Mouse (Mus musculus) limb, embryonic 14.5 days (tissue): Measurements from ENCODE around the gene Il9. TPM values are rescaled to one million over a fixed set of nuclear protein-coding genes. Genes with fewer than 3 reads are reported as not detected.
A peak's percentile ranks its signal among the peaks of the same experiment; 100 is the strongest.

Source experiments
- ATAC-seq: fragments of 200-750 bp; cut with Nextera tagmentation; 2 replicates; pipeline ENCODE4 v1.8.0; 2017; ENCODE audit warnings: low read depth, moderate number of reproducible peaks, moderate TSS enrichment; ENCODE audit not compliant: low FRiP score
- DNase-seq: peaks from one replicate; pipeline ENCODE4 v3.0.0-alpha.2; 2015; ENCODE audit warnings: low spot score
- H3K27ac ChIP-seq: fragments of 300-500 bp; sonication (generic); replicated peaks from 2 replicates; pipeline ENCODE4 v1.5.1; 2014; ENCODE audit warnings: low read depth, mild to moderate bottlenecking, low read length, moderate library complexity, mixed read lengths
- H3K27me3 ChIP-seq: fragments of 300-500 bp; sonication (generic); 2 replicates; pipeline ENCODE4 v1.6.1; 2014; ENCODE audit warnings: low read length, mixed read lengths; ENCODE audit not compliant: control insufficient read depth, insufficient read depth
- H3K36me3 ChIP-seq: fragments of 300-500 bp; sonication (generic); 2 replicates; pipeline ENCODE4 v1.6.1; 2014; ENCODE audit warnings: mild to moderate bottlenecking, low read length, moderate library complexity, mixed read lengths; ENCODE audit not compliant: control insufficient read depth, insufficient read depth
- H3K4me1 ChIP-seq: fragments of 300-500 bp; sonication (generic); 2 replicates; pipeline ENCODE4 v1.6.1; 2014; ENCODE audit warnings: antibody characterized with exemption, low read length, mixed read lengths; ENCODE audit not compliant: control insufficient read depth, insufficient read depth
- H3K4me2 ChIP-seq: fragments of 300-500 bp; sonication (generic); replicated peaks from 2 replicates; pipeline ENCODE4 v1.6.1; 2014; ENCODE audit warnings: low read depth, mild to moderate bottlenecking, low read length, moderate library complexity; ENCODE audit not compliant: severe bottlenecking
- H3K4me3 ChIP-seq: fragments of 300-500 bp; sonication (generic); replicated peaks from 2 replicates; pipeline ENCODE4 v1.5.1; 2014; ENCODE audit warnings: low read length
- H3K9ac ChIP-seq: fragments of 300-500 bp; sonication (generic); 2 replicates; pipeline ENCODE4 v1.6.1; 2014; ENCODE audit warnings: mild to moderate bottlenecking, low read depth, low read length, moderate library complexity; ENCODE audit not compliant: severe bottlenecking
- H3K9me3 ChIP-seq: fragments of 300-500 bp; sonication (generic); 2 replicates; pipeline ENCODE4 v1.6.1; 2016; ENCODE audit warnings: low read length; ENCODE audit not compliant: control insufficient read depth
- POLR2A ChIP-seq: fragments of 200-500 bp; IDR thresholded peaks from 2 replicates; pipeline ENCODE4 v1.8.0; 2012; ENCODE audit warnings: inconsistent platforms, mild to moderate bottlenecking, moderate library complexity, borderline replicate concordance; ENCODE audit not compliant: insufficient read depth, insufficient read length; ENCODE audit errors: extremely low read depth
- WGBS: fragments of 180-500 bp; shearing (Covaris S2); extraction: QIAGEN DNeasy Blood & Tissue Kit; methylation state at CpG from one replicate; pipeline ENCODE4 v1.1.7; 2014; 5-methylcytosine and 5-hydroxymethylcytosine counted together
- polyA plus RNA-seq, 2 experiments: library from polyadenylated mRNA; depleted of rRNA in 1 of 2; stranded (reverse) in 1 of 2; unstranded in 1 of 2; fragments of >200 nt; fragmentation: Nextera tagmentation in 1 of 2; extraction: Ambion mirVana in 1 of 2; gene quantifications; 2 replicates each; pipeline versions ENCODE4 v1.2.1 to v1.2.3; 2012 to 2014

Il9 gene
- polyA plus RNA-seq, 2 experiments, result not detected

DNA sequence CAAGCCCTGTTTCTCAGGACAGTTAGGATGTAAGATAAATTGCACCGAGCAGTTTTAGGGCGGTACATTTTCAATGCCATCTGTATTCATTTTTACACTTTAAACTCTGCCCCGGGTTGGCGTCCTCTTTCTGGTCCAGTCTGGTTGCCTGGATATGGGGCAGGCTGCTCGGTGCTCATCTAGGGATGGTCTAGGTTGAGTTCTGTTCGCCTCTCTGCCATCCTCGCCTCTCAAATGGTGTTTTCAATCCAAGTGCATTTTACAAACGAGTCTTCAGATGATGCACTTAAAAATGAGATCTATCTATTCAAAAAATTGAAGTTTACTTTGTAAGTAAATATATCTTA is 40.7 kb upstream of the Il9 start:
- H3K4me2 ChIP-seq, result peak overlapping the region; percentile 95
- H3K4me3 ChIP-seq, result peak overlapping the region; percentile 64
- 6% methylated on average over 8 of the region's 8 CpGs for WGBS
- H3K27me3 ChIP-seq, result no peaks in the 10 kb centered on the region
- no peaks in the 10 kb centered on the region for H3K36me3 ChIP-seq
- no peaks in the 10 kb centered on the region for H3K4me1 ChIP-seq
- H3K9ac ChIP-seq, result peak overlapping the region; percentile 70
- no peak for DNase-seq
- H3K9me3 ChIP-seq, result no peaks in the 10 kb centered on the region
- no peak for TF ChIP-seq POLR2A
- no peak overlapping the region for H3K27ac ChIP-seq
- no peak for ATAC-seq

DNA sequence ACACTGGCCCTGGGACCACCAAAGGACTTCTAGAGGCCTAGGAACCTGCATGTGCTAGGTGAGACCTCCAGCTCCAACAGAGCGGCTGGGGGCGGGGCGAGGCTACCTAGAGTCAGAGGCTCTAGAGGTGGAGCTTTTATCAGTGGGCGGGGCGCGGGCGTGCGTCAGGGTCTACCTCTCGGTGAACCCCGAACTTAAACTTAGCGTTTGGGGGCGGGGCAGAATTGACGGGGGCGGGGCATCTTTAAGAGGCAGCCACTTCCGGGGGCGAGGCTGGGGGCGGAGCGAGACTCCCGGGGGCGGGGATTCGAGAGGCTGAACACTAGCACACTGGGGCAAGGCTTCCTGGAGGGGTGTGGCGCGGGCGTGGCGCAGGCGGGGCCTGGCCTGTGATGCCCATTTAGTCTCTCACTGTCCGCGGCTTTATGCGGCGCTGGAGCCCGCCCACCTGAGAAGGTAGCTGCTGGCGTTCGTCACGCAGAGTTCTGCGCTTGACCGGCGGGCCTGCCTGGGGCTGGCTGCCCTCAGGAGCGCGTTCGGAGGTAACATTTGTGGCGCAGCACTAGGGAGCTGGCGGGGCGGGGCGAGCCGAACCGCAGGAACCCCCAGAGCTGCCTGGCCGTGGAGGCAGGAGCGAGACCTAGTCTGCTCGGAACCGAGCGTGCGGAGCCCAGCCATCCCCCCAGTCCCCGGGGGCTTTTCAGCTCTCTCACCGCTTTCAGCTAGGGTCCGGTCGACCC is 40.2 kb upstream of the Il9 start, which contains the start of gene Fbxl21:
TSS of gene Fbxl21 (plus strand) at position 392 of the 740 bp plus-strand sequence.
- Histone ChIP-seq H3K9me3 (no peaks in the 10 kb centered on the region), H3K4me3 (peak within 1 kb of the TSS; percentile 64), H3K27ac (no peak within 1 kb of the TSS), H3K27me3 (no peaks in the 10 kb centered on the region), H3K4me1 (no peaks in the 10 kb centered on the region), H3K4me2 (peak within 1 kb of the TSS; percentile 95), H3K36me3 (no peaks in the 10 kb centered on the region), H3K9ac (peak within 1 kb of the TSS; percentile 70)
- under 1% methylated on average over 42 of the region's 56 CpGs for WGBS
- TF ChIP-seq POLR2A, result 0 out of 2 replicates have a peak, but pooled peaks have one; percentile 42
- ATAC-seq (peak; percentile 98), DNase-seq (peak; percentile 90)

DNA sequence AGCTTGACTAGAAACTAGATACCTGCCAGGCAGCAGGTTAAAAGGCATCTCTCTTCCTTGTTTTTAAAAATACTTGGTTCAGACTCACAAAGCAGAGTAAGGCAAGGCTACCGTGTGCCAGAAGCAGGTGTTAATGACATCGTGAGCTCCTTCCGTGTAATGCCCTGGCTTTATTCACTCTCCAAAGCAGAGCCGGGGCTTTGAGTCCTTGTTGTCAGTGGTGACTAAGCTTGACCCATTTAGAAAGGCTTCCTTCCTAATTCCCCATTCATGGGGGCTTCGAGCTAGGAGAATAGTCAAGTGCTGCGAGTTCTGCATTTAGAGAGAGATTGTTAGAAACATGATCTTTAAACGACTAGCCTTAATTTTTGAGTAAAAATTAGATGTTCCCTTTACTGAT is 34.8 kb upstream of the Il9 start:
- Histone ChIP-seq H3K27me3 (no peaks in the 10 kb centered on the region), H3K4me3 (no peak overlapping the region), H3K4me1 (no peaks in the 10 kb centered on the region), H3K4me2 (no peak overlapping the region), H3K36me3 (no peaks in the 10 kb centered on the region), H3K9ac (no peak overlapping the region), H3K9me3 (no peaks in the 10 kb centered on the region), H3K27ac (no peak overlapping the region)
- WGBS, result 61% methylated on average over 7 of the region's 7 CpGs
- ATAC-seq, result no peak
- no peak for TF ChIP-seq POLR2A
- no peak for DNase-seq

DNA sequence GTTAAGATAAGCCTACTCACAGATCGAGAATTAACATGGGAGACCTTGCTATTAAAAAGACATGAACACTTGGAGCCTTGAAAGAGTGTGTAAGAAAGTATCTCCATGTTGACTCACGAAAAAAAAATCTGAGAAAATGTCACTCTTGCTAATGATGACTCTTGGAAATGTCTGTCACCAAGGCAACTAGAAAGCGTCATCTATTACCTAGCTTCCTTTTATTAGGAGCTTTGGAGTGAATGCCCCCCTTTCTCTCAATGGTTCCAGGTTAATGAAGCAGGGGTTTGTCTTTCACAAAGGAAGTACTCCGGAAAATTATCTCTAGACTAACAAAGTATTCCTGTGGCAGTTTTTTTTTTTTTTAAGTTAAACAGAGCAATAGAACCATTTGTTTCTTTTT is 34.3 kb upstream of the Il9 start:
- no peak for ATAC-seq
- 83% methylated on average over 4 of the region's 4 CpGs for WGBS

DNA sequence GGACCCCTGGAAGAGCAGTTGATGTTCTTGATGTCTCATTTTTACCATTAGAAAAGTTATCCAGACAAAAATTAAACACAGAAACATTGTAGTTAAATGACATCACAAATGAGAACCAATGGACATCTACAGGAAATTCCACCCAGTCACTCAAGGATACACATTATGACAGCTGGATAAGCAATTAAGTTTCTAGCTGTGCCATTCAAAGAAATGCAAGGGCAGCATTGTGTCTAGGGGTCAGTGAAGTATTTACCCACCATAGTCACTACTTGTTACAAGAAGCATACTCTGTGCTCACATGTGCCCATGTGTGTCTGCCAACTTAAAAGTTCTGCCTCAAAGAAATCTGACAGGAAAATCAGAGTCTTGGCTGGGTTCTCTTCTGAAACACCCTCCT is 31.5 kb upstream of the Il9 start:
- TF ChIP-seq POLR2A, result no peak
- H3K4me1 ChIP-seq, result no peaks in the 10 kb centered on the region
- no peak overlapping the region for H3K4me2 ChIP-seq
- ATAC-seq, result no peak
- no peaks in the 10 kb centered on the region for H3K36me3 ChIP-seq
- DNase-seq, result no peak
- H3K4me3 ChIP-seq, result no peak overlapping the region
- no peaks in the 10 kb centered on the region for H3K9me3 ChIP-seq
- H3K27me3 ChIP-seq, result no peaks in the 10 kb centered on the region
- H3K9ac ChIP-seq, result no peak overlapping the region
- H3K27ac ChIP-seq, result no peak overlapping the region

More for the DNA sequence above, 34.3 kb upstream of the Il9 start:
- DNase-seq, result no peak
- Histone ChIP-seq H3K4me2 (no peak overlapping the region), H3K27ac (no peak overlapping the region), H3K4me1 (no peaks in the 10 kb centered on the region), H3K9ac (no peak overlapping the region), H3K9me3 (no peaks in the 10 kb centered on the region), H3K27me3 (no peaks in the 10 kb centered on the region), H3K4me3 (no peak overlapping the region), H3K36me3 (no peaks in the 10 kb centered on the region)
- TF ChIP-seq POLR2A, result no peak

DNA sequence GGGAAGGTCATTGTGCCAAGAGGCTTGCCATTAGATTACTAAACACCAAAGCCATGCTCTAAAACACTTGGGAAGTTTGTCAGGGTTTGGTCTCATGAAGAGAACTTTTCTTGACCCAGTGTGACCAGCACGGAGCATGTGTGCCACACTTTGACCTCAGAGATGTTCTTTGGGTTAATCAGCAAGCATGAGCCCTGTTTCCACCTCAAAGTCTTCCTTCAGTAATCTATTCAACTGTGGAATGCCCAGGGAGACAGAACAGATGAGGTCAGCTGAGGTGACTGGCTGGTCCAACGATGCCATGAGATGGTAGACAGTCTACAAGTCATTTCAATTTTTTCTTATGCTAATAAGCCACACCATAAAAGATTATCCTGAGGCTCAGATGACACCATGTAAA is 27.8 kb upstream of the Il9 start:
- Histone ChIP-seq H3K9ac (no peak overlapping the region), H3K4me2 (no peak overlapping the region), H3K36me3 (no peaks in the 10 kb centered on the region), H3K4me3 (no peak overlapping the region), H3K27ac (no peak overlapping the region), H3K9me3 (no peaks in the 10 kb centered on the region), H3K4me1 (no peaks in the 10 kb centered on the region), H3K27me3 (no peaks in the 10 kb centered on the region)
- DNase-seq (no peak), ATAC-seq (no peak)
- TF ChIP-seq POLR2A, result no peak
- 70% methylated on average over 2 of the region's 2 CpGs for WGBS
